Mouse (Mus musculus): ENCODE data around the gene Col20a1. TPM values are rescaled to one million over a fixed set of nuclear protein-coding genes. Genes with fewer than 3 reads are reported as not detected.

Col20a1 gene
- polyA plus RNA-seq, 1 experiment from 2014 or later = 0.10 TPM

GRCm38 (mm10) chr2:181043437-181043836 lies 57.1 kb downstream of the Col20a1 start, which contains the start of gene Chrna4:
TSS of gene Chrna4 (minus strand) at chr2:181043546.
- ATAC-seq (no peak), DNase-seq (ENCODE audit: low spot score) (peak; percentile 68)
- H3K4me2 ChIP-seq (ENCODE audit: low read length) = no peak within 1 kb of the TSS
- H3K36me3 ChIP-seq (ENCODE audit: control insufficient read depth, insufficient read depth, low read length) = no peaks in the 10 kb centered on the region
- peak within 1 kb of the TSS; percentile 33 for H3K27ac ChIP-seq (ENCODE audit: low read depth, low read length)
- no peaks in the 10 kb centered on the region for H3K9me3 ChIP-seq (replicated peaks; ENCODE audit: control insufficient read depth, low read length)
- H3K4me3 ChIP-seq (ENCODE audit: low read depth, low read length) = no peak within 1 kb of the TSS
- H3K4me1 ChIP-seq (ENCODE audit: control insufficient read depth, insufficient read depth, low read length) = peaks cover 26% of the 10 kb centered on the region
- H3K9ac ChIP-seq (ENCODE audit: low read length) = no peak within 1 kb of the TSS; the same call in 1 of the 2 replicates
- peaks cover 13% of the 10 kb centered on the region for H3K27me3 ChIP-seq (replicated peaks; ENCODE audit: control insufficient read depth, insufficient read depth, low read length)
- WGBS = 34% methylated on average over 3 of the region's 3 CpGs

GRCm38 (mm10) chr2:181044001-181044400 lies 57.7 kb downstream of the Col20a1 start:
- Histone ChIP-seq H3K4me2 (ENCODE audit: low read length) (no peak overlapping the region), H3K9me3 (replicated peaks; ENCODE audit: control insufficient read depth, low read length) (no peaks in the 10 kb centered on the region), H3K4me3 (ENCODE audit: low read depth, low read length) (no peak overlapping the region), H3K36me3 (ENCODE audit: control insufficient read depth, insufficient read depth, low read length) (no peaks in the 10 kb centered on the region), H3K27ac (ENCODE audit: low read depth, low read length) (peak overlapping the region; percentile 33), H3K9ac (ENCODE audit: low read length) (no peak overlapping the region), H3K27me3 (replicated peaks; ENCODE audit: control insufficient read depth, insufficient read depth, low read length) (peaks cover 13% of the 10 kb centered on the region), H3K4me1 (ENCODE audit: control insufficient read depth, insufficient read depth, low read length) (peaks cover 26% of the 10 kb centered on the region)
- DNase-seq (ENCODE audit: low spot score) (peak; percentile 25), ATAC-seq (0 out of 2 replicates have a peak, but pooled peaks have one; percentile 19)
- WGBS = 4% methylated on average over 3 of the region's 3 CpGs

- Histone ChIP-seq H3K4me1 (ENCODE audit: control insufficient read depth, insufficient read depth, low read length) (peaks cover 8% of the 10 kb centered on the region), H3K4me2 (ENCODE audit: low read length) (no peak overlapping the region), H3K27me3 (replicated peaks; ENCODE audit: control insufficient read depth, insufficient read depth, low read length) (no peaks in the 10 kb centered on the region), H3K36me3 (ENCODE audit: control insufficient read depth, insufficient read depth, low read length) (no peaks in the 10 kb centered on the region), H3K27ac (ENCODE audit: low read depth, low read length) (no peak overlapping the region), H3K9ac (ENCODE audit: low read length) (no peak overlapping the region), H3K9me3 (replicated peaks; ENCODE audit: control insufficient read depth, low read length) (no peaks in the 10 kb centered on the region), H3K4me3 (ENCODE audit: low read depth, low read length) (no peak overlapping the region)
- 0 out of 2 replicates have a peak, but pooled peaks have one; percentile 9 for ATAC-seq
- DNase-seq (ENCODE audit: low spot score) = peak; percentile 35
- WGBS = 61% methylated on average over 7 of the region's 7 CpGs
Observed at GRCm38 (mm10) chr2:181048252-181048945, 62.1 kb downstream of the Col20a1 start.

- Histone ChIP-seq H3K27ac (ENCODE audit: low read depth, low read length) (no peak overlapping the region), H3K9ac (ENCODE audit: low read length) (no peak overlapping the region), H3K36me3 (ENCODE audit: control insufficient read depth, insufficient read depth, low read length) (no peaks in the 10 kb centered on the region), H3K27me3 (replicated peaks; ENCODE audit: control insufficient read depth, insufficient read depth, low read length) (no peaks in the 10 kb centered on the region), H3K9me3 (replicated peaks; ENCODE audit: control insufficient read depth, low read length) (no peaks in the 10 kb centered on the region), H3K4me1 (ENCODE audit: control insufficient read depth, insufficient read depth, low read length) (peaks cover 3% of the 10 kb centered on the region; the same call in 1 of the 2 replicates), H3K4me3 (ENCODE audit: low read depth, low read length) (no peak overlapping the region), H3K4me2 (ENCODE audit: low read length) (no peak overlapping the region)
- ATAC-seq (no peak), DNase-seq (ENCODE audit: low spot score) (no peak)
- 89% methylated on average over 9 of the region's 9 CpGs for WGBS
Observed at GRCm38 (mm10) chr2:181048986-181049385, 62.7 kb downstream of the Col20a1 start.

GRCm38 (mm10) chr2:181052171-181052570 lies 65.8 kb downstream of the Col20a1 start:
- Histone ChIP-seq H3K4me1 (ENCODE audit: control insufficient read depth, insufficient read depth, low read length) (no peaks in the 10 kb centered on the region; the same call in 1 of the 2 replicates), H3K27ac (ENCODE audit: low read depth, low read length) (no peak overlapping the region), H3K27me3 (replicated peaks; ENCODE audit: control insufficient read depth, insufficient read depth, low read length) (no peaks in the 10 kb centered on the region), H3K9me3 (replicated peaks; ENCODE audit: control insufficient read depth, low read length) (no peaks in the 10 kb centered on the region), H3K4me3 (ENCODE audit: low read depth, low read length) (no peak overlapping the region), H3K9ac (ENCODE audit: low read length) (no peak overlapping the region), H3K36me3 (ENCODE audit: control insufficient read depth, insufficient read depth, low read length) (no peaks in the 10 kb centered on the region), H3K4me2 (ENCODE audit: low read length) (no peak overlapping the region)
- no peak for DNase-seq (ENCODE audit: low spot score)
- ATAC-seq = no peak
- 77% methylated on average over 1 of the region's 1 CpGs for WGBS

GRCm38 (mm10) chr2:181057341-181057740 lies 71.0 kb downstream of the Col20a1 start:
- DNase-seq (ENCODE audit: low spot score) (peak; percentile 27), ATAC-seq (no peak)
- Histone ChIP-seq H3K27ac (ENCODE audit: low read depth, low read length) (0 out of 2 replicates have a peak overlapping the region, but pooled peaks have one; percentile 24), H3K4me1 (ENCODE audit: control insufficient read depth, insufficient read depth, low read length) (peaks cover 5% of the 10 kb centered on the region; the same call in 1 of the 2 replicates), H3K36me3 (ENCODE audit: control insufficient read depth, insufficient read depth, low read length) (no peaks in the 10 kb centered on the region), H3K4me3 (ENCODE audit: low read depth, low read length) (no peak overlapping the region), H3K27me3 (replicated peaks; ENCODE audit: control insufficient read depth, insufficient read depth, low read length) (no peaks in the 10 kb centered on the region), H3K9me3 (replicated peaks; ENCODE audit: control insufficient read depth, low read length) (no peaks in the 10 kb centered on the region), H3K9ac (ENCODE audit: low read length) (no peak overlapping the region), H3K4me2 (ENCODE audit: low read length) (no peak overlapping the region)
- 56% methylated on average over 8 of the region's 8 CpGs for WGBS

GRCm38 (mm10) chr2:181058193-181058592 lies 71.9 kb downstream of the Col20a1 start:
- no peak overlapping the region for H3K4me2 ChIP-seq (ENCODE audit: low read length)
- DNase-seq (ENCODE audit: low spot score) = no peak
- no peaks in the 10 kb centered on the region for H3K27me3 ChIP-seq (replicated peaks; ENCODE audit: control insufficient read depth, insufficient read depth, low read length)
- H3K36me3 ChIP-seq (ENCODE audit: control insufficient read depth, insufficient read depth, low read length) = no peaks in the 10 kb centered on the region
- WGBS = 65% methylated on average over 3 of the region's 3 CpGs
- H3K9ac ChIP-seq (ENCODE audit: low read length) = no peak overlapping the region
- no peaks in the 10 kb centered on the region for H3K9me3 ChIP-seq (replicated peaks; ENCODE audit: control insufficient read depth, low read length)
- ATAC-seq = no peak
- no peak overlapping the region for H3K4me3 ChIP-seq (ENCODE audit: low read depth, low read length)
- no peak overlapping the region; the same call in 1 of the 2 replicates for H3K27ac ChIP-seq (ENCODE audit: low read depth, low read length)
- peaks cover 5% of the 10 kb centered on the region; the same call in 1 of the 2 replicates for H3K4me1 ChIP-seq (ENCODE audit: control insufficient read depth, insufficient read depth, low read length)

- 16% methylated on average over 5 of the region's 5 CpGs for WGBS
Observed at GRCm38 (mm10) chr2:181060127-181060526, 73.8 kb downstream of the Col20a1 start.

GRCm38 (mm10) chr2:181065827-181066226 lies 79.5 kb downstream of the Col20a1 start:
- H3K4me2 ChIP-seq (ENCODE audit: low read length) = no peak overlapping the region
- H3K9me3 ChIP-seq (replicated peaks; ENCODE audit: control insufficient read depth, low read length) = no peaks in the 10 kb centered on the region
- H3K27me3 ChIP-seq (replicated peaks; ENCODE audit: control insufficient read depth, insufficient read depth, low read length) = no peaks in the 10 kb centered on the region
- no peak overlapping the region for H3K9ac ChIP-seq (ENCODE audit: low read length)
- WGBS = 67% methylated on average over 4 of the region's 4 CpGs
- no peak overlapping the region for H3K27ac ChIP-seq (ENCODE audit: low read depth, low read length)
- H3K36me3 ChIP-seq (ENCODE audit: control insufficient read depth, insufficient read depth, low read length) = no peaks in the 10 kb centered on the region
- no peak for ATAC-seq
- H3K4me1 ChIP-seq (ENCODE audit: control insufficient read depth, insufficient read depth, low read length) = no peaks in the 10 kb centered on the region
- H3K4me3 ChIP-seq (ENCODE audit: low read depth, low read length) = no peak overlapping the region
- DNase-seq (ENCODE audit: low spot score) = no peak

More at GRCm38 (mm10) chr2:181060127-181060526, 73.8 kb downstream of the Col20a1 start:
- ATAC-seq (peak; percentile 78), DNase-seq (ENCODE audit: low spot score) (peak; percentile 87)
- H3K4me1 ChIP-seq (ENCODE audit: control insufficient read depth, insufficient read depth, low read length) = peaks cover 5% of the 10 kb centered on the region; the same call in 1 of the 2 replicates
- no peaks in the 10 kb centered on the region for H3K36me3 ChIP-seq (ENCODE audit: control insufficient read depth, insufficient read depth, low read length)
- no peaks in the 10 kb centered on the region for H3K9me3 ChIP-seq (replicated peaks; ENCODE audit: control insufficient read depth, low read length)
- H3K4me3 ChIP-seq (ENCODE audit: low read depth, low read length) = no peak overlapping the region
- no peak overlapping the region for H3K27ac ChIP-seq (ENCODE audit: low read depth, low read length)
- H3K27me3 ChIP-seq (replicated peaks; ENCODE audit: control insufficient read depth, insufficient read depth, low read length) = no peaks in the 10 kb centered on the region
- no peak overlapping the region for H3K4me2 ChIP-seq (ENCODE audit: low read length)
- no peak overlapping the region for H3K9ac ChIP-seq (ENCODE audit: low read length)
